Mouse (Mus musculus) megakaryocyte, embryonic 14.5 days (primary cell): Measurements from ENCODE around the gene Slc46a1. TPM values are rescaled to one million over a fixed set of nuclear protein-coding genes. Genes with fewer than 3 reads are reported as not detected.
A peak's percentile ranks its signal among the peaks of the same experiment; 100 is the strongest.

Experiments used
- H3K27me3 ChIP-seq: replicated peaks from 2 replicates; pipeline ENCODE3; 2012; ENCODE audit warnings: inconsistent platforms
- H3K36me3 ChIP-seq: replicated peaks from 2 replicates; pipeline ENCODE3; 2012; ENCODE audit warnings: low read length, inconsistent platforms, mixed read lengths
- H3K4me1 ChIP-seq: 2 replicates; pipeline ENCODE4 v1.6.1; 2012; ENCODE audit warnings: inconsistent platforms
- H3K4me3 ChIP-seq: replicated peaks from 2 replicates; pipeline ENCODE3; 2012; ENCODE audit warnings: moderate library complexity, mild to moderate bottlenecking, inconsistent platforms
- H3K9me3 ChIP-seq: 2 replicates; pipeline ENCODE4 v1.6.1; 2012; ENCODE audit warnings: inconsistent platforms
- FLI1 ChIP-seq: IDR thresholded peaks from 2 replicates; pipeline ENCODE4 v1.6.1; 2012; ENCODE audit warnings: low read length, inconsistent platforms, mixed read lengths
- GATA1 ChIP-seq: IDR thresholded peaks from 3 replicates; pipeline ENCODE4 v1.6.1; 2012; ENCODE audit warnings: mixed read lengths, low read length, inconsistent platforms, borderline replicate concordance
- polyA plus RNA-seq: library from polyadenylated mRNA; stranded (reverse); fragments of >175 nt; gene quantifications from 2 replicates; pipeline ENCODE4 v1.2.3, GENCODE M21; 2012; ENCODE audit warnings: low replicate concordance; ENCODE audit not compliant: insufficient read depth

The Slc46a1 gene
- 0.18 TPM in 1 of 2 replicates, not detected in the other for polyA plus RNA-seq

GRCm38 (mm10) chr11:78465568-78466180 lies at the start of gene Slc46a1:
TSS of gene Slc46a1 (plus strand) at chr11:78465697.
- no peaks in the 10 kb centered on the region for H3K36me3 ChIP-seq
- H3K4me3 ChIP-seq, result peak within 1 kb of the TSS; percentile 89
- peaks cover 8% of the 10 kb centered on the region for H3K9me3 ChIP-seq
- H3K27me3 ChIP-seq, result peaks cover 59% of the 10 kb centered on the region
- H3K4me1 ChIP-seq, result peaks cover 49% of the 10 kb centered on the region
- TF ChIP-seq FLI1 (no peak), GATA1 (no peak)

GRCm38 (mm10) chr11:78416854-78417253 lies 48.6 kb upstream of the Slc46a1 start:
- no peak for TF ChIP-seq FLI1
- no peak for TF ChIP-seq GATA1
- Histone ChIP-seq H3K4me1 (peaks cover 29% of the 10 kb centered on the region), H3K27me3 (peaks cover 84% of the 10 kb centered on the region), H3K4me3 (no peak overlapping the region), H3K36me3 (no peaks in the 10 kb centered on the region), H3K9me3 (no peaks in the 10 kb centered on the region)

- Histone ChIP-seq H3K27me3 (peaks cover 82% of the 10 kb centered on the region), H3K36me3 (no peaks in the 10 kb centered on the region), H3K4me3 (no peak overlapping the region), H3K9me3 (no peaks in the 10 kb centered on the region), H3K4me1 (peaks cover 46% of the 10 kb centered on the region)
- TF ChIP-seq GATA1 (no peak), FLI1 (no peak)
Observed at GRCm38 (mm10) chr11:78420263-78420889, 45.1 kb upstream of the Slc46a1 start.

GRCm38 (mm10) chr11:78421201-78422009 lies 44.1 kb upstream of the Slc46a1 start:
- no peaks in the 10 kb centered on the region for H3K36me3 ChIP-seq
- TF ChIP-seq FLI1 (no peak), GATA1 (no peak)
- no peaks in the 10 kb centered on the region for H3K9me3 ChIP-seq
- peaks cover 46% of the 10 kb centered on the region for H3K4me1 ChIP-seq
- peaks cover 80% of the 10 kb centered on the region for H3K27me3 ChIP-seq
- peak overlapping the region; percentile 80 for H3K4me3 ChIP-seq

- TF ChIP-seq FLI1 (no peak), GATA1 (no peak)
- peaks cover 79% of the 10 kb centered on the region for H3K27me3 ChIP-seq
- peak within 1 kb of the TSS; percentile 80 for H3K4me3 ChIP-seq
- H3K9me3 ChIP-seq, result no peaks in the 10 kb centered on the region
- peaks cover 46% of the 10 kb centered on the region for H3K4me1 ChIP-seq
- H3K36me3 ChIP-seq, result no peaks in the 10 kb centered on the region
Observed at GRCm38 (mm10) chr11:78422055-78422819, 43.3 kb upstream of the Slc46a1 start, which contains the start of gene Slc13a2. TSS of gene Slc13a2 (minus strand) at chr11:78422217.

- no peak for TF ChIP-seq FLI1
- TF ChIP-seq GATA1, result no peak
- Histone ChIP-seq H3K4me1 (peaks cover 41% of the 10 kb centered on the region), H3K9me3 (peaks cover 4% of the 10 kb centered on the region; the same call in 1 of the 2 replicates), H3K4me3 (no peak overlapping the region), H3K36me3 (no peaks in the 10 kb centered on the region), H3K27me3 (peaks cover 74% of the 10 kb centered on the region)
Observed at GRCm38 (mm10) chr11:78424352-78424751, 41.1 kb upstream of the Slc46a1 start.

GRCm38 (mm10) chr11:78425572-78425971 lies 39.9 kb upstream of the Slc46a1 start:
- H3K4me3 ChIP-seq, result no peak overlapping the region
- TF ChIP-seq GATA1 (no peak), FLI1 (no peak)
- peaks cover 4% of the 10 kb centered on the region; the same call in 1 of the 2 replicates for H3K9me3 ChIP-seq
- H3K4me1 ChIP-seq, result peaks cover 29% of the 10 kb centered on the region
- peaks cover 67% of the 10 kb centered on the region for H3K27me3 ChIP-seq
- no peaks in the 10 kb centered on the region for H3K36me3 ChIP-seq

- H3K27me3 ChIP-seq, result peaks cover 58% of the 10 kb centered on the region
- no peak for TF ChIP-seq FLI1
- no peak for TF ChIP-seq GATA1
- H3K4me1 ChIP-seq, result peaks cover 8% of the 10 kb centered on the region
- H3K4me3 ChIP-seq, result no peak overlapping the region
- H3K36me3 ChIP-seq, result no peaks in the 10 kb centered on the region
- peaks cover 4% of the 10 kb centered on the region; the same call in 1 of the 2 replicates for H3K9me3 ChIP-seq
Observed at GRCm38 (mm10) chr11:78427655-78428054, 37.8 kb upstream of the Slc46a1 start.

GRCm38 (mm10) chr11:78428309-78428708 lies 37.2 kb upstream of the Slc46a1 start:
- peaks cover 3% of the 10 kb centered on the region; the same call in 1 of the 2 replicates for H3K4me1 ChIP-seq
- peaks cover 57% of the 10 kb centered on the region for H3K27me3 ChIP-seq
- H3K9me3 ChIP-seq, result peaks cover 4% of the 10 kb centered on the region; the same call in 1 of the 2 replicates
- H3K4me3 ChIP-seq, result no peak overlapping the region
- TF ChIP-seq GATA1 (no peak), FLI1 (no peak)
- no peaks in the 10 kb centered on the region for H3K36me3 ChIP-seq
